23 mouse cellular contexts compared by ENCODE assay signal in genomic region chr15:85809091-85809490, GRCm38 (mm10). TPM values are rescaled to one million over a fixed set of nuclear protein-coding genes. Genes with fewer than 3 reads are reported as not detected.
A peak's percentile ranks its signal among the peaks of the same experiment; 100 is the strongest.
DNase-seq lines count a peak whose midpoint lies in the region; TF ChIP-seq lines count a peak whose summit lies in the region.
"Had no signal": no experiment of that assay in that cellular context is flagged by ENCODE, and none has a peak within 500 bp of the region (broad histone marks: within the 10 kb centered on the region; RNA-seq: fewer than 3 reads in every experiment).

No protein-coding gene starts in this region.

- no peaks in the 10 kb centered on the region for H3K36me3 ChIP-seq in heart, adult 2 months (ENCODE audit: control insufficient read depth, insufficient read depth, low read length)
- H3K36me3 ChIP-seq: embryonic facial prominence, embryonic 13.5 days; forebrain, embryonic 12.5 days; hindbrain, embryonic 12.5 days; limb, embryonic 10.5 days; midbrain, embryonic 10.5 days; neural tube, embryonic 15.5 days had no signal

- peaks cover 3% of the 10 kb centered on the region for H3K4me1 ChIP-seq in heart, adult 2 months (ENCODE audit: control insufficient read depth, insufficient read depth, low read length)
- no peaks in the 10 kb centered on the region for H3K4me1 ChIP-seq in lung, adult 2 months (ENCODE audit: control insufficient read depth, insufficient read depth, low read length)

- intact Hi-C loops in heart, adult 2 months (cut with DNase I) = no loop called here
- intact Hi-C loops in heart, postnatal 36 days (cut with DNase I) = no loop called here

- 85% methylated on average over 12 of the region's 12 CpGs for WGBS in heart, adult 2 months
- 83% methylated on average over 12 of the region's 12 CpGs for WGBS in lung, adult 2 months

- peak overlapping the region; percentile 55 for H3K27ac ChIP-seq in heart, adult 2 months
- H3K27ac ChIP-seq: embryonic facial prominence, embryonic 13.5 days; forebrain, embryonic 12.5 days; hindbrain, embryonic 12.5 days; limb, embryonic 10.5 days; midbrain, embryonic 10.5 days; neural tube, embryonic 15.5 days; stomach, postnatal 0 days had no signal

- H3K79me2 ChIP-seq in heart, adult 2 months (replicated peaks; ENCODE audit: control insufficient read depth, insufficient read depth, low read length) = no peaks in the 10 kb centered on the region

- no peak for TF ChIP-seq EP300 in heart, adult 2 months (IDR thresholded peaks at IDR 0.05; ENCODE audit: insufficient read depth, low read depth, low read length)

- H3K27me3 ChIP-seq in heart, adult 2 months (ENCODE audit: control insufficient read depth, insufficient read depth, low read length) = no peaks in the 10 kb centered on the region
- H3K27me3 ChIP-seq: embryonic facial prominence, embryonic 13.5 days; forebrain, embryonic 12.5 days; hindbrain, embryonic 12.5 days; neural tube, embryonic 15.5 days had no signal

- no peak overlapping the region; the same call in 1 of the 2 replicates for H3K9ac ChIP-seq in heart, adult 2 months (ENCODE audit: low read depth, low read length)
- H3K9ac ChIP-seq: forebrain, embryonic 12.5 days; hindbrain, embryonic 12.5 days; neural tube, embryonic 15.5 days had no signal

- no peak for DNase-seq in heart, adult 2 months
- no peak for DNase-seq in heart, postnatal 36 days
- peak; percentile 8 for DNase-seq in brain, embryonic 14.5 days (ENCODE audit: low read depth)
- DNase-seq in thymus, adult 18-20 months = peak; percentile 52 to 68
- peak; percentile 61 to 82 for DNase-seq in thymus, postnatal 36 days
- DNase-seq in lung, adult 2 months = no peak
- no peak for DNase-seq in ovary, postnatal 10 days (ENCODE audit: low spot score)
- DNase-seq: adrenal gland, postnatal 14 days; B cell, adult 2 months; cerebellum, postnatal 36 days; embryo, embryonic 11 days; heart, postnatal 14 days; kidney, postnatal 10 days; liver; lung, postnatal 10 days had no signal

- no peak for TF ChIP-seq POLR2A in heart, adult 2 months (IDR thresholded peaks at IDR 0.05; ENCODE audit: insufficient read depth, low read depth, low read length)
- TF ChIP-seq POLR2A in brain, embryonic 14.5 days (IDR thresholded peaks at IDR 0.05; ENCODE audit: borderline replicate concordance, extremely low read depth, insufficient read depth, insufficient read length, poor library complexity, severe bottlenecking) = no peak
- no peak for TF ChIP-seq POLR2A in lung, adult 2 months (IDR thresholded peaks at IDR 0.05; ENCODE audit: borderline replicate concordance, extremely low read depth, low read depth, low read length)

- H3K4me3 ChIP-seq in heart, adult 2 months = no peak overlapping the region
- no peak overlapping the region for H3K4me3 ChIP-seq in lung, adult 2 months (replicated peaks; ENCODE audit: extremely low read depth, low read depth, low read length)
- H3K4me3 ChIP-seq: embryonic facial prominence, embryonic 13.5 days; erythroblast, embryonic 14.5 days; forebrain, embryonic 12.5 days; hindbrain, embryonic 12.5 days; limb, embryonic 10.5 days; midbrain, embryonic 10.5 days; neural tube, embryonic 15.5 days had no signal

- TF ChIP-seq CTCF in heart, adult 2 months (IDR thresholded peaks at IDR 0.05) = no peak
- no peak for TF ChIP-seq CTCF in brain, embryonic 14.5 days (IDR thresholded peaks at IDR 0.05; ENCODE audit: borderline replicate concordance, extremely low read depth, insufficient read depth, insufficient read length)
- no peak for TF ChIP-seq CTCF in lung, adult 2 months (IDR thresholded peaks at IDR 0.05; ENCODE audit: insufficient read depth, low read length)

RNA-seq across cellular contexts. Expression of gene Cdpf1, which starts 2.4 kb away (rescaled TPM):
- 10 to 100 TPM; 31.6 to 37.3 TPM for total RNA-seq in heart, adult 2 months (2021)
- 36.4 and 42.6 TPM in 2 replicates for polyA plus RNA-seq in heart, adult 2 months (2012; rRNA removed)
- total RNA-seq in heart, postnatal 36 days (2021) = 10 to 100 TPM; 35.6 to 41.4 TPM
- 14.3 and 23.7 TPM in 2 replicates for polyA plus RNA-seq in brain, embryonic 14.5 days (2012; rRNA removed)
- 39.0 and 43.0 TPM in 2 replicates for polyA plus RNA-seq in lung, adult 2 months (2012; rRNA removed)

RNA-seq across cellular contexts. Expression of gene Pkdrej, which starts 12.4 kb away (rescaled TPM):
- 1 to 10 TPM; 3.9 to 4.2 TPM for total RNA-seq in heart, adult 2 months (2021)
- 1.8 and 3.0 TPM in 2 replicates for polyA plus RNA-seq in heart, adult 2 months (2012; rRNA removed)
- total RNA-seq in heart, postnatal 36 days (2021) = 1 to 10 TPM; 2.7 to 3.8 TPM
- polyA plus RNA-seq in brain, embryonic 14.5 days (2012; rRNA removed) = 0.06 and 0.14 TPM in 2 replicates
- polyA plus RNA-seq in lung, adult 2 months (2012; rRNA removed) = 0.25 and 0.44 TPM in 2 replicates
- polyA plus RNA-seq: erythroblast, embryonic 14.5 days; hindbrain, embryonic 12.5 days; midbrain, embryonic 10.5 days had no signal

RNA-seq across cellular contexts. Expression of gene Ttc38, which starts 23.0 kb away (rescaled TPM):
- 10 to 100 TPM; 15.3 to 21.1 TPM for total RNA-seq in heart, adult 2 months (2021)
- 6.8 and 10.6 TPM in 2 replicates for polyA plus RNA-seq in heart, adult 2 months (2012; rRNA removed)
- total RNA-seq in heart, postnatal 36 days (2021) = 10 to 100 TPM; 13.9 to 21.5 TPM
- polyA plus RNA-seq in brain, embryonic 14.5 days (2012; rRNA removed) = 3.0 and 3.3 TPM in 2 replicates
- polyA plus RNA-seq in lung, adult 2 months (2012; rRNA removed) = 8.7 and 13.0 TPM in 2 replicates

RNA-seq across cellular contexts. Expression of gene Gtse1, which starts 50.5 kb away (rescaled TPM):
- total RNA-seq in heart, adult 2 months (2021) = under 1 TPM; 0.21 to 0.41 TPM
- 0.53 and 0.61 TPM in 2 replicates for polyA plus RNA-seq in heart, adult 2 months (2012; rRNA removed)
- under 1 TPM; 0.17 to 0.46 TPM for total RNA-seq in heart, postnatal 36 days (2021)
- polyA plus RNA-seq in brain, embryonic 14.5 days (2012; rRNA removed) = 11.5 and 20.6 TPM in 2 replicates
- polyA plus RNA-seq in lung, adult 2 months (2012; rRNA removed) = 1.0 and 2.0 TPM in 2 replicates

Comparison
In these comparisons a context has a peak if more than half of its experiments do, and no peak if none do; other contexts are left out.
1. DNase-seq: peak in brain, embryonic 14.5 days (single experiment), thymus, adult 18-20 months (2 of 2) and thymus, postnatal 36 days (2 of 2); none in heart, adult 2 months (0 of 2), heart, postnatal 36 days (0 of 2), lung, adult 2 months (single experiment) and ovary, postnatal 10 days (single experiment).